Mouse (Mus musculus) limb, embryonic 10.5 days (tissue): ENCODE data around the gene Aarsd1. TPM values are rescaled to one million over a fixed set of nuclear protein-coding genes. Genes with fewer than 3 reads are reported as not detected.

Source experiments
- microRNA-seq: library from miRNA; unstranded; fragments of <30 nt; microRNA quantifications from one replicate; pipeline ENCODE4, GENCODE M21; 2017
- polyA plus RNA-seq: library from polyadenylated mRNA; unstranded; fragments of >200 nt; fragmentation: Nextera tagmentation; extraction: Ambion mirVana; gene quantifications from 2 replicates; pipeline ENCODE4 v1.2.1, GENCODE M21; 2016

Aarsd1 gene
- polyA plus RNA-seq, 1 experiment from 2014 or later, result 106 TPM

Small RNA genes lying within 50 kb of the gene (microRNA-seq; reads per million reads assigned to microRNA genes)
- gene Mir6929, result not detected

Other genes with a start within 250 kb of the Aarsd1 start
- 0.04 and 0.09 TPM in 2 replicates for gene Cntnap1, start 247.1 kb downstream of the Aarsd1 start, polyA plus RNA-seq
- 1.9 and 3.0 TPM in 2 replicates for gene Plekhh3, start 246.3 kb downstream of the Aarsd1 start, polyA plus RNA-seq
- not detected in 2 replicates for gene Ccr10, start 242.2 kb downstream of the Aarsd1 start, polyA plus RNA-seq
- gene Ezh1, start 191.2 kb downstream of the Aarsd1 start, polyA plus RNA-seq, result 10.1 and 13.6 TPM in 2 replicates
- gene Ramp2, start 171.6 kb downstream of the Aarsd1 start, polyA plus RNA-seq, result 54.2 and 61.5 TPM in 2 replicates
- 118 and 127 TPM in 2 replicates for gene Vps25, start 163.9 kb downstream of the Aarsd1 start, polyA plus RNA-seq
- gene Wnk4, start 157.0 kb downstream of the Aarsd1 start, polyA plus RNA-seq, result 4.7 and 6.2 TPM in 2 replicates
- 1.1 TPM in 2 replicates for gene Cntd1, start 138.6 kb downstream of the Aarsd1 start, polyA plus RNA-seq
- gene Coa3, start 138.5 kb downstream of the Aarsd1 start, polyA plus RNA-seq, result 187 and 192 TPM in 2 replicates
- 148 TPM in 2 replicates for gene Becn1, start 115.3 kb downstream of the Aarsd1 start, polyA plus RNA-seq
- gene Psme3, start 101.4 kb downstream of the Aarsd1 start, polyA plus RNA-seq, result 210 and 214 TPM in 2 replicates
- 2.7 and 2.8 TPM in 2 replicates for gene Aoc2, start 92.6 kb downstream of the Aarsd1 start, polyA plus RNA-seq
- gene Aoc3, start 87.0 kb downstream of the Aarsd1 start, polyA plus RNA-seq, result 0.03 TPM in 1 of 2 replicates, not detected in the other
- not detected in 2 replicates for gene G6pc, start 50.1 kb downstream of the Aarsd1 start, polyA plus RNA-seq
- gene Gm27029, start 7.2 kb upstream of the Aarsd1 start, polyA plus RNA-seq, result 9.9 and 15.0 TPM in 2 replicates
- 16.8 and 19.6 TPM in 2 replicates for gene Rundc1, start 7.5 kb upstream of the Aarsd1 start, polyA plus RNA-seq
- gene Ptges3l, start 7.7 kb upstream of the Aarsd1 start, polyA plus RNA-seq, result 4.0 and 4.7 TPM in 2 replicates
- gene Rpl27, start 24.7 kb upstream of the Aarsd1 start, polyA plus RNA-seq, result 448 and 536 TPM in 2 replicates
- gene Ifi35, start 30.8 kb upstream of the Aarsd1 start, polyA plus RNA-seq, result 2.3 and 3.1 TPM in 2 replicates
- gene Rnd2, start 47.4 kb upstream of the Aarsd1 start, polyA plus RNA-seq, result 5.0 and 6.3 TPM in 2 replicates
- 14.6 and 17.2 TPM in 2 replicates for gene Vat1, start 48.6 kb upstream of the Aarsd1 start, polyA plus RNA-seq
- 22.2 and 22.6 TPM in 2 replicates for gene Brca1, start 134.3 kb upstream of the Aarsd1 start, polyA plus RNA-seq
- gene Nbr1, start 134.5 kb upstream of the Aarsd1 start, polyA plus RNA-seq, result 51.7 and 73.2 TPM in 2 replicates
- gene Tmem106a, start 164.6 kb upstream of the Aarsd1 start, polyA plus RNA-seq, result 1.1 and 1.8 TPM in 2 replicates
- not detected in 2 replicates for gene Gm11634, start 181.6 kb upstream of the Aarsd1 start, polyA plus RNA-seq
- 18.7 and 22.3 TPM in 2 replicates for gene Rdm1, start 209.6 kb upstream of the Aarsd1 start, polyA plus RNA-seq
- 1.9 and 2.4 TPM in 2 replicates for gene Arl4d, start 247.9 kb upstream of the Aarsd1 start, polyA plus RNA-seq